Mouse (Mus musculus) myocyte (in vitro differentiated cells): Measurements from ENCODE around the gene Relt. TPM values are rescaled to one million over a fixed set of nuclear protein-coding genes. Genes with fewer than 3 reads are reported as not detected.

Source experiments
- H3K27me3 ChIP-seq: one replicate; pipeline ENCODE4 v1.6.1; 2011; ENCODE audit not compliant: control insufficient read depth, insufficient read depth, insufficient read length
- H3K36me3 ChIP-seq: one replicate; pipeline ENCODE4 v1.6.1; 2011; ENCODE audit not compliant: control insufficient read depth, insufficient read depth
- H3K4me2 ChIP-seq: one replicate; pipeline ENCODE4 v1.6.1; 2011; ENCODE audit warnings: low read depth, control low read depth
- H3K4me3 ChIP-seq: one replicate; pipeline ENCODE4 v1.5.1; 2011; ENCODE audit warnings: mild to moderate bottlenecking, control low read depth, moderate library complexity
- H3K79me2 ChIP-seq: one replicate; pipeline ENCODE4 v1.6.1; 2011; ENCODE audit not compliant: control insufficient read depth, insufficient read depth
- H3ac ChIP-seq: one replicate; pipeline ENCODE4 v1.6.1; 2011; ENCODE audit not compliant: control insufficient read depth, insufficient read length
- CEBPB ChIP-seq: IDR thresholded peaks from 2 replicates; pipeline ENCODE4 v1.6.1; 2011; ENCODE audit warnings: mild to moderate bottlenecking, moderate library complexity; ENCODE audit not compliant: poor library complexity, insufficient read depth, severe bottlenecking
- E2F4 ChIP-seq: IDR thresholded peaks from one replicate; pipeline ENCODE4 v1.6.1; 2011; ENCODE audit warnings: mild to moderate bottlenecking, control low read depth, moderate library complexity; ENCODE audit not compliant: insufficient read depth
- MAX ChIP-seq: IDR thresholded peaks from one replicate; pipeline ENCODE4 v1.6.1; 2011; ENCODE audit warnings: low read depth, mild to moderate bottlenecking, control low read depth
- MYOD1 ChIP-seq, 3 experiments: IDR thresholded peaks; one replicate each; pipeline ENCODE4 v1.6.1; 2011; ENCODE audit warnings: control low read depth in 2 of 3, low read depth in 2 of 3, mild to moderate bottlenecking in 2 of 3, moderate library complexity in 1 of 3; ENCODE audit not compliant: insufficient read length in 2 of 3, control insufficient read depth in 1 of 3
- MYOG ChIP-seq, 3 experiments: IDR thresholded peaks; one replicate each; pipeline ENCODE4 v1.6.1; 2011; ENCODE audit warnings: control low read depth in 2 of 3, low read depth in 2 of 3, mild to moderate bottlenecking in 2 of 3; ENCODE audit not compliant: insufficient read length in 2 of 3, control insufficient read depth in 1 of 3, insufficient read depth in 1 of 3
- POLR2A ChIP-seq: IDR thresholded peaks from one replicate; pipeline ENCODE4 v1.6.1; 2011; ENCODE audit warnings: low read depth, mild to moderate bottlenecking, control low read depth, moderate library complexity; ENCODE audit not compliant: insufficient read length
- POLR2AphosphoS2 ChIP-seq: IDR thresholded peaks from one replicate; pipeline ENCODE4 v1.6.1; 2011; ENCODE audit warnings: low read depth, control low read depth; ENCODE audit not compliant: insufficient read length
- REST ChIP-seq: IDR thresholded peaks from one replicate; pipeline ENCODE4 v1.6.1; 2011; ENCODE audit warnings: mild to moderate bottlenecking, control low read depth, moderate library complexity; ENCODE audit not compliant: insufficient read depth, insufficient read length
- SRF ChIP-seq: IDR thresholded peaks from one replicate; pipeline ENCODE4 v1.6.1; 2011; ENCODE audit warnings: low read depth; ENCODE audit not compliant: control insufficient read depth, insufficient read length
- TCF12 ChIP-seq: IDR thresholded peaks from one replicate; pipeline ENCODE4 v1.6.1; 2011; ENCODE audit warnings: mild to moderate bottlenecking, control low read depth; ENCODE audit not compliant: poor library complexity, insufficient read depth, severe bottlenecking
- TCF3 ChIP-seq: IDR thresholded peaks from one replicate; pipeline ENCODE4 v1.6.1; 2011; ENCODE audit warnings: low read depth, control low read depth; ENCODE audit not compliant: insufficient read length
- USF1 ChIP-seq: IDR thresholded peaks from one replicate; pipeline ENCODE4 v1.6.1; 2011; ENCODE audit warnings: low read depth, mild to moderate bottlenecking, control low read depth, moderate library complexity
- polyA plus RNA-seq: library from polyadenylated mRNA; unstranded; fragments of >200 nt; fragmentation: generic; extraction: Trizol; gene quantifications from one replicate; pipeline ENCODE4 v1.2.1, GENCODE M21; 2012; ENCODE audit warnings: missing spikeins

The Relt gene
- polyA plus RNA-seq, 1 experiment, result 6.5 TPM

DNA sequence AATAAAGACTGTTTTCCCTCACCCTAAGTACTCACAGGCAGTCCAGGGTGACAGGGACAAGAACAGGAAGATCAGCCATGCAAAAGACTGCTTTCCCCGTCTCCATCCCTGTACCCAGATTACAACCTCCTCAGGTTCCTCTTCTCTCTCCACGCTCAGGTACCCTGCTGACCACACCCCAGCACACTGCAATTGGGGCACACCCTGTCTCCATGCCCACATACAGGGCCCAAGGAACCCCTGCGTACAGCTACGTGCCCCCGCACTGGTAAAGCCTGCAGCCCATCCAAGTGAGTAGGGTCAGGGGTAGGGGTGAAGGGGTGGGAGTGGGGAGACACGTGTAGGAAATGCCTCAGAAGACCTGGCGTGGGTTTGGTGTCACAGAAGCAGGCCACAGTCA, 28.1 kb downstream of the Relt start:
- Histone ChIP-seq H3K4me3 (no peak overlapping the region), H3K4me2 (no peak overlapping the region), H3K27me3 (no peaks in the 10 kb centered on the region), H3K79me2 (no peaks in the 10 kb centered on the region), H3K36me3 (no peaks in the 10 kb centered on the region), H3ac (no peak overlapping the region)
- no peak for TF ChIP-seq TCF3
- TF ChIP-seq USF1, result no peak
- no peak for TF ChIP-seq POLR2A
- no peak for TF ChIP-seq MAX
- no peak for TF ChIP-seq REST
- TF ChIP-seq MYOG (IDR thresholded peaks at IDR 0.05; ENCODE audit: control insufficient read depth in 1 of 3, insufficient read depth in 1 of 3, insufficient read length in 2 of 3, low read depth in 2 of 3), result no peak
- no peak for TF ChIP-seq SRF
- TF ChIP-seq TCF12, result no peak
- no peak for TF ChIP-seq E2F4
- no peak for TF ChIP-seq CEBPB
- no peak for TF ChIP-seq POLR2AphosphoS2
- no peak for TF ChIP-seq MYOD1 (IDR thresholded peaks at IDR 0.05; ENCODE audit: control insufficient read depth in 1 of 3, insufficient read length in 2 of 3, low read depth in 2 of 3)

DNA sequence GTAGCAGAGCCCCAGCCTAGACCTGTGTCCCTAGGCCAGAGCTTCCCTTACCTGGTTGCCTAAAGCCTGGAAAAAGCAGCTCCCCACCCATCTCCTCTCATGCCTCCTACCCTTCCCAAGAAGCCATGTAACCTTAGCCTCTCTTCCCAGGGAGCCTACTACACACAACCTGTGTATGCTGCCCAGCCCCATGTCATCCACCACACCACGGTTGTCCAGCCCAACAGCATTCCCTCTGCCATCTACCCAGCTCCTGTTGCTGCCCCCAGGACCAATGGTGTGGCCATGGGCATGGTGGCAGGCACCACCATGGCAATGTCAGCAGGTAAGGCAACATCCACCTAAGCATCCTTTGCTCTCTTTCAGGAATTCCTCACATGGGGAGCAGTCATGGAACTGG, 29.4 kb downstream of the Relt start:
- Histone ChIP-seq H3K79me2 (no peaks in the 10 kb centered on the region), H3K4me2 (no peak overlapping the region), H3K27me3 (no peaks in the 10 kb centered on the region), H3K4me3 (no peak overlapping the region), H3ac (no peak overlapping the region), H3K36me3 (no peaks in the 10 kb centered on the region)
- TF ChIP-seq POLR2AphosphoS2 (no peak), POLR2A (no peak), MAX (no peak), USF1 (no peak), TCF12 (no peak), REST (no peak), TCF3 (no peak), E2F4 (no peak), MYOG (IDR thresholded peaks at IDR 0.05; ENCODE audit: control insufficient read depth in 1 of 3, insufficient read depth in 1 of 3, insufficient read length in 2 of 3, low read depth in 2 of 3) (no peak), CEBPB (no peak), MYOD1 (IDR thresholded peaks at IDR 0.05; ENCODE audit: control insufficient read depth in 1 of 3, insufficient read length in 2 of 3, low read depth in 2 of 3) (no peak), SRF (no peak)

GRCm38 (mm10) chr7:100828549-100828948, 34.7 kb downstream of the Relt start:
- H3K4me3 ChIP-seq, result no peak overlapping the region
- TF ChIP-seq TCF3 (no peak), SRF (no peak), MYOD1 (IDR thresholded peaks at IDR 0.05; ENCODE audit: control insufficient read depth in 1 of 3, insufficient read length in 2 of 3, low read depth in 2 of 3) (no peak)
- H3K27me3 ChIP-seq, result no peaks in the 10 kb centered on the region
- no peak overlapping the region for H3ac ChIP-seq
- no peak overlapping the region for H3K4me2 ChIP-seq
- no peaks in the 10 kb centered on the region for H3K36me3 ChIP-seq
- H3K79me2 ChIP-seq, result no peaks in the 10 kb centered on the region

- H3K36me3 ChIP-seq, result no peaks in the 10 kb centered on the region
- H3K4me2 ChIP-seq, result no peak overlapping the region
- H3K27me3 ChIP-seq, result no peaks in the 10 kb centered on the region
- no peak overlapping the region for H3K4me3 ChIP-seq
- TF ChIP-seq CEBPB (no peak), MYOD1 (IDR thresholded peaks at IDR 0.05; ENCODE audit: control insufficient read depth in 1 of 3, insufficient read length in 2 of 3, low read depth in 2 of 3) (no peak), REST (no peak), TCF3 (no peak), MYOG (IDR thresholded peaks at IDR 0.05; ENCODE audit: control insufficient read depth in 1 of 3, insufficient read depth in 1 of 3, insufficient read length in 2 of 3, low read depth in 2 of 3) (no peak), E2F4 (no peak)
- no peaks in the 10 kb centered on the region for H3K79me2 ChIP-seq
- no peak overlapping the region for H3ac ChIP-seq
These were observed 38.6 kb downstream of the Relt start for GRCm38 (mm10) chr7:100824661-100825060.

DNA sequence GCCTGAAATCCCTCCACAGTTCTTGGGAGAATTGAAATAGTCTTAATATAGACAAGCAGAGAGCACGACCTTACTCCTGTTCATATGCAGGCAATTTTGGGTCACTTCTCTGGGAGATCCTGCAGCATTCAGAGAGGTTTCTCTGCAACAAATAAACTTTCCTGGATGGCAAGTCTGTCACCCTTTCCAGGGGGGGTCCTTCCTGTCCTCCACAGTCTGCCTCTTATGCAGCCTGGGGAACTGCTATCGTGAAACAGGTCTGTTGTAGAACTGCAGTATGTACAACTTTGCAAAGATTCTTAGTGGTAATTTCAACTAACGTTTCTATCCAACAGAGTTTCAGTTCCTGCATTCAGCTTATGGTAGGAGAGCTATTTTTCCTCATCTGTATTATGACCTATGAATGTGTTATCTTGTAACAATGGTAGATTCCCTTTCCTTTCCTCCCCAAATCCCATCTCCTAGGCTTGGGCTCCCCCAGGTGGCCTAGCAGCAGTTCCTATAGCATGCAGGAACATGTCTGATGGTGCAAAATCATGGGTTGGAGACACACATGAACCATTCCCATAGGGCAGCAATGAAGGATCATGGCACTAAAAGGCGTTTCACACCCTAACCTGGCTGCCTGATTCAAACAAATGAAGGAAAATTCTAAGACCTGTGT, 44.7 kb downstream of the Relt start:
- Histone ChIP-seq H3K4me3 (no peak overlapping the region), H3K4me2 (no peak overlapping the region), H3ac (no peak overlapping the region), H3K79me2 (no peaks in the 10 kb centered on the region), H3K36me3 (no peaks in the 10 kb centered on the region), H3K27me3 (no peaks in the 10 kb centered on the region)
- no peak for TF ChIP-seq MAX
- no peak for TF ChIP-seq MYOG (IDR thresholded peaks at IDR 0.05; ENCODE audit: control insufficient read depth in 1 of 3, insufficient read depth in 1 of 3, insufficient read length in 2 of 3, low read depth in 2 of 3)
